Mouse (Mus musculus): ENCODE data around the gene B230118H07Rik.
A peak's percentile ranks its signal among the peaks of the same experiment; 100 is the strongest.

Gene B230118H07Rik

GRCm38 (mm10) chr2:101638979-101639839 lies 10.1 kb downstream of the B230118H07Rik start:
- no peak for DNase-seq (ENCODE audit: low read depth, low spot score)

DNA sequence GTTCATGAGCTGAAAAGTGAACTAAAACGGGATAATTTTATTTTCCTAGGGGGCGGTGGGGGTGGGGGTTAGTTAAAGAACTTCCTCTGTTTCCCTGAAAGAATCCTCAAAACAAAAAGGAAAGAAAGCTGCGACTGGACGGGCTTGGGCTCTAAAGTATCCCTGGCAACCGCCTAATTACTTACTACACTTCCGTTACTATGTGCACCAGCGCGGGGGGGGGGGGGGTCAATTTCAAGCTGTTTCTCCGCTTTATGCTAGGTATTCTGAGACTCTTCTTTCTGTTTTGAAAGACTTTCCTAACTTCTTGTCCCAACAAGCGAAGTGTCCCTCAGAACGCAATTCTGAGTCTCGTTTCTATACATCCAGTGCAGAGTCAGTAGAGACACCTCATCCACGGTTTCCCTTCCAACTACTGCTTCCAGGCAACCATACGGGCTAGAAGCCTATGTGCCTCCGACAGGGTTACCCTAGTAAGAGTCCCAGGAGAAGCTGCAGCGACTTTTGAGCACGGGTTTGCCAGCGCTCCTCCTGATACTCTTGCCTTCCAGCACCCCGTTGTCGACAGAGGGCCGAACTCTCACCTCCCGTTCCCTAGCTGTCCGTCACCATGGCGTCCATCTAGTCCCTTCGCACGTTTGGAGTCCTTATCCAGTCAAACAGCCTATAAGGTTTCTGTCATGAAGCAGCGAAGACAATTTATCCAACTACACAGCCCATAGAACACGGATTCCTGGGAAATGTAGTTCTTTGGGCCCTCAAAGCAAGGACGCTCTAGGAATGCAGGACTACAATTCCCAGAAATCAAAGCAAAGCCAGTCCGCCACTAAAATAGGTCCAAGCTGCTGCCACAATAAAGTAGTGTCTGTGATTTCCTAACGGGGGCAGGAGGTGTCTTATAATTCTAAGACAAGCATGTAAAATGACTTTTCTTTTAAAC lies 20.8 kb downstream of the B230118H07Rik start:
- DNase-seq (ENCODE audit: low read depth, low spot score) = peak; percentile 92

GRCm38 (mm10) chr2:101627227-101627626 lies 22.1 kb downstream of the B230118H07Rik start:
- DNase-seq (ENCODE audit: low read depth, low spot score) = no peak

- no peak for DNase-seq (ENCODE audit: low read depth, low spot score)
Observed at GRCm38 (mm10) chr2:101624526-101624925, 24.8 kb downstream of the B230118H07Rik start, which contains the start of gene Rag2. TSS of gene Rag2 (plus strand) at chr2:101624718.

DNA sequence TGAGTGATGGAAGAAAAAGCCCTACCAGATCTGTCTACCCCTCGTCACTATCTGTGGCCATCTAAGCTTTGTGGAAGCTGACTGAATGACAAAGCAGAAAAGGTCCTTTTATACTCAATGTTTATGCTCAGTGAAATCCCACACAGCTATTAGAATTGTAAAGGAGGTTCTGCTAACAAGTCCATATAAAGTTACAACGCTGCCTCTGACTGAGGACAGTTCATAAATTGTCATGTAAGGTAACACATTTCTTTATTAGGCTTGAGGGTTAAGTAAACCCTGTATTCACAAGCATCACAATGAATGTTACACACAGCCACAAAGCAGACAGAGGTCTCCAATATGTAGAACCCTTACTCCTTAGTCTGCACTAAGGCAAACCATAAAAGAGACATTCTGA lies 25.3 kb downstream of the B230118H07Rik start:
- DNase-seq (ENCODE audit: low read depth, low spot score) = no peak

GRCm38 (mm10) chr2:101623042-101623441 lies 26.3 kb downstream of the B230118H07Rik start:
- DNase-seq (ENCODE audit: low read depth, low spot score) = no peak

DNA sequence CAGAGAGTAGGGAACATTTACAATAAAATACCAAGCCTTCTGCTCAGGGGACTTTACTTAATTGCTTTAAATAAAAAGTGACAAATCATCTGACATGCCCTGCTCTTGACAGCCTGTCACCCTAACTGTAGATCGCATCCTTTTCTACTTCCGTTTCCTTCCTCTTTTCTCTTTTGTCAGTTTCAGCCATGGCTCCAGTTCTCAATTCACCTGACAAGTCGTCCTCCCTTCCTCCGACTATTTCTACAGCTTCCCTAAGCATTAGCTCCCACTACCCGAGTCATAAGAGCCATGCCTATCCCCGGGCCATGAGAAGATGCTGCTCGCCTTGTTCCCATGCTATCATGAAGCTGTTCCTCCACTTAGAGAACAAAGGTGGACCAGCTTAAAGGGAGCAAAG lies 27.7 kb downstream of the B230118H07Rik start:
- DNase-seq (ENCODE audit: low read depth, low spot score) = no peak

- DNase-seq (ENCODE audit: low read depth, low spot score) = no peak
Observed at GRCm38 (mm10) chr2:101620899-101621298, 28.4 kb downstream of the B230118H07Rik start.

GRCm38 (mm10) chr2:101618373-101618772 lies 31.0 kb downstream of the B230118H07Rik start:
- no peak for DNase-seq (ENCODE audit: low read depth, low spot score)

- DNase-seq (ENCODE audit: low read depth, low spot score) = no peak
Observed at GRCm38 (mm10) chr2:101615464-101616305, 33.6 kb downstream of the B230118H07Rik start.

DNA sequence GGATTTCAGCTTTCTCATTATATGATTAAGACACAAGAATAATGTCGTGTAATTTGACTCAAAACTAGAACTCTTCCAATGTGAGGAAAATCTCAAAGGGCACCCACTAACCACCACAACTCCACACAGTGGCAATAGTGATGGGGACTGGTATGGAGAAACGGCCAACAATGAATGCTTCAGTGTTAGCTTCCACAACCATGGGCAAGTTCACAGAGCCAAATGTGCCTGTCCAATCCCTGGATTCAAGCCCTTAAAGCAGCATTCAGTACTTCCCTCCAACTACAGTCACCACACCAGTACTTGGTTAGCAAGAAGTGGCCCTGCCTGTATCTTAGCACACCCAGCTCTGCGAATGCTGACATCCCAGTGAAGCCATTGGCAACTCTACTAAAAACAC lies 38.5 kb downstream of the B230118H07Rik start:
- no peak for DNase-seq (ENCODE audit: low read depth, low spot score)

GRCm38 (mm10) chr2:101608232-101608894 lies 41.0 kb downstream of the B230118H07Rik start:
- DNase-seq (ENCODE audit: low read depth, low spot score) = no peak

DNA sequence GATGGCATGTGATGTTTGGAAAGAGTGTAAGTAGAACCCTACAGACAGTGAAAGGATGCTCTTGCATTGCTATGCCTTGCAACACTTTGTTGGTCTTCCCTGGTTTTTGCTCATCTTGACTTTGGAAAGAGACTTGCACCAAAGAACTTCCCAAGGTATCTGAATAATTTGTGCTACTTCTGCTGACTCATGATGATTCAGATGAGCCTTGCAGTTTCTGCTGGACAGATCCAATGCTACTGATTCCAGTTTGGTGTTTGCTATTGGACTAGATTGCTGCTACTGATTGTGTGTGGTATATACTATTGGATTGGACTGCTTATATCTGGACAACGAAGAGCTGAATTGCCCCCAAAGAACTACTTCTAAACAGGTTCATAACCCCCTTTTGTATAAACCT lies 46.2 kb downstream of the B230118H07Rik start:
- no peak for DNase-seq (ENCODE audit: low read depth, low spot score)

DNA sequence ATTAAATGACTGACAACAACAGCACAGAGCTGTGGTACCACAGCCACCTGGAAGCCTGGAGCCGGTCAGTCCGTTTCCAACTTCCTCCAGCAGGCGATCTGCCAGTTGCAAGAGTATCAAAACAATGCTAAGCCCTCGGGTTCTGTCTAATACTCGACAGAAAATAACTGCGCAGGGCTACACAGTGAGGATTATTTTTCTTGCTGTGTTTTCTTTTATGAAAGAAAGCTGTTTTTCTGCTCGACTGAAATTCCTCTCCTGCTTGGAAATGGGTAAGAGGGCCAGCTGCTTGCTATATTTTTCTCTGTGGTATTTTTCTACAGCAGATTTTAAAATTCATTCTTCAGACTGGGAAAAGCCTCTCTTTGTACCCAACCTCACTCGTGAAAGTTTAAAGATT lies 48.6 kb downstream of the B230118H07Rik start:
- DNase-seq (ENCODE audit: low read depth, low spot score) = no peak

- no peak for DNase-seq (ENCODE audit: low read depth, low spot score)
Observed at GRCm38 (mm10) chr2:101598190-101599181, 50.8 kb downstream of the B230118H07Rik start.

GRCm38 (mm10) chr2:101597186-101597585 lies 52.1 kb downstream of the B230118H07Rik start:
- no peak for DNase-seq (ENCODE audit: low read depth, low spot score)

DNA sequence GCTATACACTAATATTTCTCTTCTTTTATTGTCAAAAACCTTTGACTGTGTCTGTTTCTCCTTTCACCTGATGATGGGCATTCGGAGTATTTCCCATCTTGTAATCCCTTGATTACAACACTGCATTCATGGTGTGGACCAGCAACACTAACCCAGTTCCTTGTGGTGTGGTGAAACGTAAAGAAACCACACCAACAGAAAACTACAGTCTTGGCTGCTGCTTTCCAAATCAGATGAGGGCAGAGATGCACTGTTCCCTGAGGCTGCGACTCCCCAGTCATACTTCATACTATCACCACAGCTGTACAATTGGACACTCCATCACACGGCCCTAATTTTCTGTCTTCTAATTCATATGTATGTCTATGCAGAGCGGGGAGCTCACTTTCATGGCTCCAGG lies 54.7 kb downstream of the B230118H07Rik start:
- no peak for DNase-seq (ENCODE audit: low read depth, low spot score)

DNA sequence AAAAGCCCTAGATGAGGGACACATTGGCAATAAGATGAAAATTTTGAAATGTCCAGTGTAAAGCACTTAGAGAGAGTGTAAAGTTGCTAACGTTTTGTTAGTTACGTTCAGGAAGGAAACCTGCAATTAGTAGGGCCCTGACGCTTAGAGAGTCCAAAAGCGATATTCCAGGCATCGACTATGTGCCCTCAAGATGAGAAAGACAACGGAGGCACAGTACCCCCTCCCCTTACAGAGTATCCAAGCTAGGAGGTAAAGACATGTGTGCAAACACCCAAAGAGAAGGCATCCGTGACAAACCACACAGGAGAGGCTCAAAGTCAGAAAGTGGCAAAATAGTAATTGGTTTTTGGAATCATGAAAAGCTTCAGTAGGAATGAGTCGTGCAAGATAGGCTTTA lies 56.4 kb downstream of the B230118H07Rik start:
- DNase-seq (ENCODE audit: low read depth, low spot score) = no peak

DNA sequence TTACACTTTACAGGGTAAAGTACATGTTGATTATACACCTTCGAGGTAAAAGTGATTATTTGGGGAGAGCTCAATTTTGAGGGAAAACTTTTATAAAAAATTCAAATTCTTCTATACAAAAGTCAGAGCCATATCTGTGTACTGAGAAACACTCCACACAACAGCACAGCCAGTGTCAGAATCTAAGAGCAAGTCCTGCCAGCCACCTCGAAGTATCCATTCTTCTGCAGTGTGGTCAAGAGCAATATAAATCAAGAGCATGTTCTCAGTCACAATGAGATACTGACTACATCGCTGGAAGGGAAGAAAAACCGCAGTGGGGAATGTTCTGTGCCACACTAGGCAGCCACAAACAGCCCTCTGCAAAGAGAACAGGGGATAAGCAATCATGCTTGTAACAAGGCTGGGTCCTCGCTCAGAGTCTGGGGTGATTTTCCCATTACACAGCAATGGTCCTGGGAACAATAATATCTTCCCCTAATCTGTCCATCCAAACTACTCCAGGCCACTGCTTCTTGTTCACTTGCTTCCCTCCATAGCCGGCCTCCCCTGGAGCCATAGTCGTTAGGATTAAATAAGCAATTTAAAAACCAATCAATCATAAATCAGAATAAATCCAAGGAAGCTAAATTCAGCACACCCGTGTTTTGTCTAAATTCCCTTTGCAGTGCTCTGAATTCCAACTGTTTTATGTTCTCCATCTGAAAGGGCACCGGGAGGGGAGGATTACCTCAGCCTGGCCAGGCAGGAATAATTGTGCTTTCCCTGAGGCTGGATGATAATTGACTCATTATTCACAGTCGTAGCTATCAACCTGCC lies 57.1 kb downstream of the B230118H07Rik start:
- no peak for DNase-seq (ENCODE audit: low read depth, low spot score)
